Mouse (Mus musculus) heart, adult 2 months (tissue): ENCODE data around the gene Trim41.

Experiments used
- CTCF ChIP-seq: fragments of 200-600 bp; IDR thresholded peaks from 2 replicates; pipeline ENCODE4 v1.8.1; 2022; ENCODE audit warnings: antibody characterized with exemption, mild to moderate bottlenecking, moderate library complexity
- POLR2A ChIP-seq: fragments of 200-500 bp; IDR thresholded peaks from 2 replicates; pipeline ENCODE4 v1.6.1; 2011; ENCODE audit warnings: mild to moderate bottlenecking, low read depth, low read length, control low read depth; ENCODE audit not compliant: insufficient read depth

DNA sequence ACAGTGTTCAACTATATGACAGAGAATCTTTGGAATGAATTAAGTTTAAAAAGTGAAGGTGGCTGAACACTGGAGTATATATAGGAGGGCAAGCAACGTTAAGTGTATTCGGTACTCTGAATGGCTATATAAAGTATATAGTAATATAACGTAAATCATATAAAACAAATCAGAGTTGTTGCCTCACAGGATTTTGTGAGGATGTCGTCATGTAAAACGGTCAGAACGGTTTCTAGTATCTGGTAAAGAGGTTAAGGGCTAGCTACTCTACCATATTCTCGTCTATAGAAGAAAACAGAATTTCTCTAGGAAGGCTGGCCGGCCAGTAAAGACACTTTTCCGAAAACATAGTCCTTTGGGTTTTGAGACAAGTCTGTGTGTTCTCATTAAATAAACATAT is 641 bp upstream of the Trim41 start:
- TF ChIP-seq POLR2A: no peak
- no peak for TF ChIP-seq CTCF
